Mouse (Mus musculus) right cerebral cortex, postnatal 36 days (tissue): ENCODE results near the gene Ypel2.

ENCODE experiments used
- DNase-seq, 2 experiments: peaks; one replicate each; pipeline ENCODE4 v3.0.0; 2022; ENCODE audit warnings: low spot score in 2 of 2, mixed read lengths in 1 of 2

Gene Ypel2

GRCm38 (mm10) chr11:86995625-86996221 is 2.2 kb upstream of the Ypel2 start:
- DNase-seq = peak; percentile 54 to 74

GRCm38 (mm10) chr11:86994791-86995624 is 1.5 kb upstream of the Ypel2 start:
- no peak for DNase-seq

- DNase-seq = no peak
These were observed 823 bp upstream of the Ypel2 start for GRCm38 (mm10) chr11:86994330-86994729.

- DNase-seq = no peak
These were observed 982 bp downstream of the Ypel2 start for GRCm38 (mm10) chr11:86992461-86992988.

GRCm38 (mm10) chr11:86991241-86991640 is 2.3 kb downstream of the Ypel2 start:
- DNase-seq = no peak

- DNase-seq = no peak
These were observed 3.2 kb downstream of the Ypel2 start for GRCm38 (mm10) chr11:86990309-86990708.

GRCm38 (mm10) chr11:86984990-86985389 is 8.5 kb downstream of the Ypel2 start:
- DNase-seq = no peak

- DNase-seq = no peak
These were observed 10.5 kb downstream of the Ypel2 start for GRCm38 (mm10) chr11:86983056-86983455.

- DNase-seq = no peak
These were observed 12.2 kb downstream of the Ypel2 start for GRCm38 (mm10) chr11:86981229-86981791.

- no peak for DNase-seq
These were observed 13.0 kb downstream of the Ypel2 start for GRCm38 (mm10) chr11:86980526-86980925.

GRCm38 (mm10) chr11:86979799-86980198 is 13.7 kb downstream of the Ypel2 start:
- no peak for DNase-seq

GRCm38 (mm10) chr11:86977242-86977641 is 16.3 kb downstream of the Ypel2 start:
- DNase-seq = no peak

GRCm38 (mm10) chr11:86974401-86974800 is 19.1 kb downstream of the Ypel2 start:
- DNase-seq = no peak

- no peak for DNase-seq
These were observed 20.3 kb downstream of the Ypel2 start for GRCm38 (mm10) chr11:86973255-86973654.

GRCm38 (mm10) chr11:86971057-86971753 is 22.3 kb downstream of the Ypel2 start:
- no peak for DNase-seq

- DNase-seq = no peak
These were observed 24.3 kb downstream of the Ypel2 start for GRCm38 (mm10) chr11:86969041-86969821.

- no peak for DNase-seq
These were observed 26.0 kb downstream of the Ypel2 start for GRCm38 (mm10) chr11:86967506-86967905.

GRCm38 (mm10) chr11:86966696-86967095 is 26.8 kb downstream of the Ypel2 start:
- DNase-seq = no peak

GRCm38 (mm10) chr11:86965079-86965478 is 28.4 kb downstream of the Ypel2 start:
- DNase-seq = no peak

GRCm38 (mm10) chr11:86963698-86964097 is 29.8 kb downstream of the Ypel2 start:
- DNase-seq = no peak

- no peak for DNase-seq
These were observed 30.5 kb downstream of the Ypel2 start for GRCm38 (mm10) chr11:86963027-86963426.
